Mouse (Mus musculus) liver, adult 2 months (tissue): ENCODE measurements around the gene Colgalt1. TPM values are rescaled to one million over a fixed set of nuclear protein-coding genes. Genes with fewer than 3 reads are reported as not detected.

Experiments used
- DNase-seq: peaks from one replicate; pipeline ENCODE4 v3.0.0-alpha.2; 2011; ENCODE audit warnings: low read depth, low spot score; ENCODE audit errors: extremely low read depth
- H3K27ac ChIP-seq: fragments of 200-500 bp; replicated peaks from 2 replicates; pipeline ENCODE4 v1.5.1; 2012; ENCODE audit warnings: low read depth, mild to moderate bottlenecking, control low read depth, inconsistent platforms, low read length; ENCODE audit not compliant: insufficient read depth
- H3K27me3 ChIP-seq: fragments of 200-500 bp; 2 replicates; pipeline ENCODE4 v1.6.1; 2012; ENCODE audit warnings: mild to moderate bottlenecking, moderate library complexity, low read length, inconsistent platforms; ENCODE audit not compliant: control insufficient read depth, insufficient read depth
- H3K36me3 ChIP-seq: fragments of 200-500 bp; 2 replicates; pipeline ENCODE4 v1.6.1; 2012; ENCODE audit warnings: low read length, inconsistent platforms; ENCODE audit not compliant: control insufficient read depth, insufficient read depth
- H3K4me1 ChIP-seq: fragments of 200-500 bp; 2 replicates; pipeline ENCODE4 v1.6.1; 2011; ENCODE audit warnings: low read length; ENCODE audit not compliant: control insufficient read depth, insufficient read depth
- H3K4me3 ChIP-seq: fragments of 200-500 bp; 2 replicates; pipeline ENCODE4 v1.5.1; 2011; ENCODE audit warnings: low read depth, mild to moderate bottlenecking, control low read depth, low read length, moderate library complexity; ENCODE audit not compliant: insufficient read depth
- H3K79me2 ChIP-seq: fragments of 200-500 bp; 2 replicates; pipeline ENCODE4 v1.6.1; 2012; ENCODE audit warnings: inconsistent platforms, mild to moderate bottlenecking, low read length, moderate library complexity; ENCODE audit not compliant: control insufficient read depth, insufficient read depth
- H3K9ac ChIP-seq: fragments of 200-500 bp; 2 replicates; pipeline ENCODE4 v1.6.1; 2012; ENCODE audit warnings: low read depth, mild to moderate bottlenecking, control low read depth, inconsistent platforms, low read length
- CTCF ChIP-seq: fragments of 200-500 bp; IDR thresholded peaks from 2 replicates; pipeline ENCODE4 v1.5.1; 2011; ENCODE audit warnings: low read depth, low read length, control low read depth
- POLR2A ChIP-seq: fragments of 200-500 bp; IDR thresholded peaks from 2 replicates; pipeline ENCODE4 v1.6.1; 2011; ENCODE audit warnings: low read length, control low read depth; ENCODE audit not compliant: insufficient read depth; ENCODE audit errors: extremely low read depth
- WGBS: fragments of 180-500 bp; shearing (Covaris S2); methylation state at CpG from one replicate; pipeline ENCODE4 v1.1.7; 2018; 5-methylcytosine and 5-hydroxymethylcytosine counted together
- polyA plus RNA-seq: library from polyadenylated mRNA; depleted of rRNA; stranded (reverse); fragments of >200 nt; gene quantifications from 2 replicates; pipeline ENCODE4 v1.2.3, GENCODE M21; 2012; rRNA removed
- total RNA-seq: library from RNA; depleted of rRNA; stranded (reverse); fragments of >200 nt; gene quantifications from 2 replicates; pipeline ENCODE4 v1.2.3, GENCODE M21; 2014; rRNA removed

The Colgalt1 gene
- total RNA-seq, result 43.2 and 55.0 TPM in 2 replicates
- 65.3 and 77.3 TPM in 2 replicates for polyA plus RNA-seq

DNA sequence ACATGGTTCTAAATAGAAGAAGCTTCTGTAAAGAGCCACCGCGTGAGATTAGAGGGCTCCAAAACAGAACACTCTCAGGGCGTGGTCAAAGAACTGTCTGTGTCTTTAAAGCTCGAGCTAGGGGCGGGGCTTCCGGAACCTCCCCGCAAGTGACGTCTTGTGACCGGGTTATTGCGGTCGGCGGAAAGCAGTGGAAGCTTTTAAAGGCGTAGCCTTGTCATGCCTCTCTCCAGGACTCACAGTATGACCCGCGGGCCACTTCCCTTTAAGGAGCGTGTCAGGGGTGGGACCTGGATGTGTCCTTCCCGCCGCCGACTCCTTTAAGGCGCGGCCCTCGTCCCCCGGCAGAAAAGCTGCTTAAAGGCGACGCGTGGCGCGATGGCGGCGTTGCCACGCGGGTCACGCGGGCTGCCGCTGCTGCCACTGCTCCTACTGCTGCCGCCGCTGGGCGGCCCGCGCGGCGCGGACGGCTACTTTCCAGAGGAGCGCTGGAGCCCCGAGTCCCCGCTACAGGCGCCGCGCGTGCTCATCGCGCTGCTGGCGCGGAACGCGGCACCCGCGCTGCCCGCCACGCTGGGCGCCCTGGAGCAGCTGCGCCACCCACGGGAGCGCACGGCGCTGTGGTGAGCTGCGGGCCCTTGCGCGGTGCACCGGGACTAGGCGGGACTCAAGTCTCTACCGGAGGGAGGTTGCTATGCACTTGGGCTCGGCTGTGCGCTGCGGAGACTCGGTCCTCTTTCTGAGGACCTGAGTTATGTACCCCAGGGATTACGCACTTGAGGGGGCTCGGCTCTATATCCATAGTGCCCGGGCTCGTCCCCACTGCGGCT lies at the start of gene Colgalt1:
Colgalt1 (plus strand) TSS at position 177 of the 830 bp plus-strand sequence.
- WGBS, result under 1% methylated on average over 82 of the region's 82 CpGs
- 0 out of 2 replicates have a peak, but pooled peaks cover 3% of the 10 kb centered on the region for H3K36me3 ChIP-seq
- H3K4me3 ChIP-seq, result peak within 1 kb of the TSS; percentile 88
- H3K4me1 ChIP-seq, result peaks cover 7% of the 10 kb centered on the region
- H3K27ac ChIP-seq, result peak within 1 kb of the TSS; percentile 77
- peak; percentile 97 for DNase-seq
- peak within 1 kb of the TSS; percentile 90 for H3K9ac ChIP-seq
- no peak; the same call in 1 of the 2 replicates for TF ChIP-seq CTCF
- peak; percentile 58; the same call in 1 of the 2 replicates for TF ChIP-seq POLR2A
- peaks cover 4% of the 10 kb centered on the region; the same call in 1 of the 2 replicates for H3K79me2 ChIP-seq
- H3K27me3 ChIP-seq, result no peaks in the 10 kb centered on the region

DNA sequence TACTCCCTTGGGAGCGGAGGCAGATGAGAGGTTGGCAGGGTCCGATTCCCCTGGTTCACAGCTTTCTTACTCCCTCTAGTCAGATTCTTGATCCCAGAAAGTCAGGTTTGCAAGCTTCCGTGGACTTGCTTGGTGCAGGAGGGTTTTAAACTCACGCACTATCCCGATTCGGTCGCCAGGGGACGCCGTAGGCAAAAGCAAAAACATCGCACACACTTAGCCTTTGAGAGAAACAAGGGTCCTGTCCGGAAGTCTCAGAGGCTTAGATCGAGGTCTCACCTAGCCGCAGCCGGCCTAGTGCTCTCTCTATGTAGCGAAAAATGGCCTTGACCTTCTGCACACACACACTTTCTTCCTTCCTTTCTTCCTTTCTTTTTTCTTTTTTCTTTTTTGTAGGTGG lies 49.4 kb upstream of the Colgalt1 start:
- TF ChIP-seq CTCF, result peak; percentile 97
- no peak for TF ChIP-seq POLR2A
- H3K36me3 ChIP-seq, result no peaks in the 10 kb centered on the region
- no peak overlapping the region for H3K27ac ChIP-seq
- H3K79me2 ChIP-seq, result no peaks in the 10 kb centered on the region
- H3K4me1 ChIP-seq, result peaks cover 8% of the 10 kb centered on the region; the same call in 1 of the 2 replicates
- H3K27me3 ChIP-seq, result peaks cover 13% of the 10 kb centered on the region
- H3K9ac ChIP-seq, result no peak overlapping the region
- 3% methylated on average over 15 of the region's 15 CpGs for WGBS
- no peak overlapping the region for H3K4me3 ChIP-seq
- peak; percentile 64 for DNase-seq

DNA sequence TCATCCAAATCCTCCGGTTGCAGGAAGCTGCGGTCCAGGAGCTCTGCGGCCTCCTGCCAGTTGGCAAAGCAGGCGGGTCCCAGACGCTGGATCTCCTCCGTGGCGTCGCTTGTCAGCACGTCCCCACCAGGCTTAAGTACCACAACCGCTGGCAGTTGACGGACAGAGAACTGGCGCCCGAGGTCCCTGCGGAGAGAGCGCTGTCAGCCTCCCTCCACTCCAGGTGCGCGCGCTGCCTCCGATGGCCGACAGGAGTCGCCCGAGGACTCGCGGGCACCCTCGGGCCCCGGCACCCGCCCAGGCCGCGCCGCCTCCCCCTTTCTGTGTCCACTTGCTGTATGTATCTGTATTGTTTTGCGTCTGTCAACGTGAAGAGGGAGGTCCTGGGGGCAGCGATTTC lies 48.0 kb upstream of the Colgalt1 start:
- WGBS, result 2% methylated on average over 33 of the region's 33 CpGs
- TF ChIP-seq POLR2A (no peak), CTCF (peak; percentile 81)
- peaks cover 13% of the 10 kb centered on the region for H3K27me3 ChIP-seq
- no peak overlapping the region for H3K27ac ChIP-seq
- H3K79me2 ChIP-seq, result no peaks in the 10 kb centered on the region
- H3K4me1 ChIP-seq, result peaks cover 8% of the 10 kb centered on the region; the same call in 1 of the 2 replicates
- peak overlapping the region; percentile 3; the same call in 1 of the 2 replicates for H3K9ac ChIP-seq
- no peaks in the 10 kb centered on the region for H3K36me3 ChIP-seq
- DNase-seq, result no peak
- H3K4me3 ChIP-seq, result peak overlapping the region; percentile 9; the same call in 1 of the 2 replicates

DNA sequence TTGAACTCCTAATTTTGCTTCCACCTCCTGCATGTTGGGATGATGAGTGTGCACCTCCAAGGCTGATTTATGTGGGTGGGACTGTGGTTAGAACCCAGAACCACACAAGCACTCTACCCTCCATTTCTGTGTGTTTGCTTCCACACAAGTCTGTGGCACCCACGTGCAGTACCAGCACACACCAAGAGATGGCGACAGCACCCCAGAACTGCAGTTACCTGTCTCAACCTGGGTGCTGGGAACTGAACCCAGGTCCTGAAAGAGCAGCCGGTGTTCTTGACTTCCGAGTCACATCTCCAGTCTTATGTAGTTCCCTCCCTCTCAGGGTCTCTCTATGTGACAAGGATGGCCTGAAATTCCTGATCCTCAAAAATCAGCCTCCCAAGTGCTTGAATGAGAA lies 46.8 kb upstream of the Colgalt1 start:
- Histone ChIP-seq H3K9ac (no peak overlapping the region), H3K27ac (no peak overlapping the region), H3K79me2 (no peaks in the 10 kb centered on the region), H3K36me3 (no peaks in the 10 kb centered on the region), H3K4me1 (peaks cover 7% of the 10 kb centered on the region; the same call in 1 of the 2 replicates), H3K27me3 (0 out of 2 replicates have a peak, but pooled peaks cover 7% of the 10 kb centered on the region), H3K4me3 (no peak overlapping the region)
- TF ChIP-seq POLR2A (no peak), CTCF (no peak)
- no peak for DNase-seq
- WGBS, result 86% methylated on average over 4 of the region's 4 CpGs

DNA sequence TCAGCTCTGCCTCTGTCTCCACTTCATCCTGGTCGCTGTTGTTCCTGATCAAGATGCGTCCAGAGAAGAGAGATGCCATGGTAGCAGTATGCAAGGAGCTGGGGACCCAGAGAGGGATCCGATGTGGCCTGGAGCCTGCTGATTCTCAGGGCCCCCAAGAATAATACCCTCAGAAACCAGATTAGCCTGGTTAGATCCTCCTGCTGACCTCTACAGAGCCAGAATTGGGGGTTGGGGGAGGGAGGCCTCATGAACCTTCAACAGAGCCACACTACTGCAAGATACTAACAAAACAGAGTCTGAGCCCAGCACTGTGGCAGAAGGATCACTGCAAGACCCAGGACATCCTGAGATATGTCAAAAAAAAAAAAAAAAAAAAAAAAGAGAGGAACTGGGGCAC lies 44.3 kb upstream of the Colgalt1 start, which contains the start of gene Nxnl1:
Nxnl1 (minus strand) TSS at position 101 of the 400 bp plus-strand sequence.
- no peak for TF ChIP-seq CTCF
- TF ChIP-seq POLR2A, result no peak
- H3K36me3 ChIP-seq, result no peaks in the 10 kb centered on the region
- 0 out of 2 replicates have a peak, but pooled peaks cover 5% of the 10 kb centered on the region for H3K27me3 ChIP-seq
- H3K4me3 ChIP-seq, result no peak within 1 kb of the TSS
- H3K27ac ChIP-seq, result no peak within 1 kb of the TSS
- no peak within 1 kb of the TSS for H3K9ac ChIP-seq
- H3K79me2 ChIP-seq, result no peaks in the 10 kb centered on the region
- DNase-seq, result no peak
- WGBS, result 85% methylated on average over 3 of the region's 3 CpGs
- peaks cover 4% of the 10 kb centered on the region; the same call in 1 of the 2 replicates for H3K4me1 ChIP-seq
